Mouse (Mus musculus) Patski (cell line): ENCODE measurements around the gene Slc9a6. TPM values are rescaled to one million over a fixed set of nuclear protein-coding genes. Genes with fewer than 3 reads are reported as not detected.
A peak's percentile ranks its signal among the peaks of the same experiment; 100 is the strongest.

Experiments
- ATAC-seq: fragments of 100-300 bp; one replicate; pipeline ENCODE4 v1.8.0; 2021
- CTCF ChIA-PET: fragments of 350-600 bp; sonication (Branson Sonifier 250); formaldehyde crosslinking; loops from one replicate; lab custom pipeline; 2022; ENCODE audit warnings: inconsistent platforms; lab: Charles Lee
- POLR2A ChIA-PET: fragments of 350-600 bp; sonication (Branson Sonifier 250); formaldehyde crosslinking; loops from one replicate; lab custom pipeline; 2022; ENCODE audit warnings: antibody characterized with exemption, inconsistent platforms; lab: Charles Lee
- DNase-seq: peaks from one replicate; pipeline ENCODE4 v3.0.0-alpha.2; 2011; ENCODE audit warnings: low read depth, low spot score
- H3K27me3 ChIP-seq: fragments of 371-371 bp; one replicate; pipeline ENCODE4 v1.5.1; 2021
- CTCF ChIP-seq: fragments of 100-300 bp; IDR thresholded peaks from one replicate; pipeline ENCODE4 v1.5.1; 2021
- in situ Hi-C: fragments of 300-500 bp; cut with MboI; formaldehyde crosslinking; loops from 3 replicates; pipeline ENCODE4 v1.11.1; 2018; ENCODE audit warnings: low pct_unique_long_range_greater_than_20kb, mixed read lengths
- polyA plus RNA-seq: library from polyadenylated mRNA; unstranded; gene quantifications from one replicate; pipeline ENCODE4 v1.2.3, GENCODE M21; 2021

Slc9a6 gene
- polyA plus RNA-seq, 1 experiment from 2014 or later = 20.6 TPM

DNA sequence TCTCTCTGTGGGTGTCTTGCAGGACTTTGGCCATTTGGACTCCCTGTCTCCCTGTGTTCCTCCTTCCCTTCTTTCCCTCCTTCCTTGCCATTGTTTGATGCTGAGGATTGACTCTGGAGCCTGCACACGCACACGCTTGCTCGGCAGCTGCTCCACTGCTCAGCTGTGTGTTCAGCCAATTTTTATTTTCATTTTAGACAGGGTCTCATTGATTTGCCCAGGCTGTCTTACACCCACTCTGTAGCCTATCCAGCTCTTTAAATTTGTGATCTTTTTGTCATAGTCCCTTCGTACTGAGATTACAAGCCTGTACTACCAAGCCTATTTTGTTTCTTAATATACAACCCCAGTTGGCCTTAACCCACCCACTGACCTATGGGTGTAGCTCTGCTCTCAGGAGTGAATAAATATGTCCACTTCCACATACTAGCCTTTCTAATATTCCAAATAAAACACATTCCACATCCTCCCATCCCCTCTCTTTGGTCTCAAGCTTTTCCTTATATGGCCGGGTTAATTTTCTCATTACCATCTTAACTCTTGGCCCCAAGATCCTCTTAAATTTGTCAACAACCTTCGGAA lies 87.7 kb downstream of the Slc9a6 start:
- no peak for ATAC-seq
- in situ Hi-C loops = no loop called here
- CTCF ChIA-PET = no interaction called here
- POLR2A ChIA-PET = no interaction called here
- peaks cover 6% of the 10 kb centered on the region for H3K27me3 ChIP-seq
- DNase-seq = no peak
- no peak for TF ChIP-seq CTCF

GRCm38 (mm10) chrX:56697886-56698285 lies 88.3 kb downstream of the Slc9a6 start:
- POLR2A ChIA-PET = no interaction called here

GRCm38 (mm10) chrX:56701261-56701660 lies 91.7 kb downstream of the Slc9a6 start:
- no peak for TF ChIP-seq CTCF
- ATAC-seq = no peak
- in situ Hi-C loops = no loop called here
- CTCF ChIA-PET = no interaction called here
- peaks cover 6% of the 10 kb centered on the region for H3K27me3 ChIP-seq
- DNase-seq = no peak
- POLR2A ChIA-PET = no interaction called here

More at GRCm38 (mm10) chrX:56697886-56698285, 88.3 kb downstream of the Slc9a6 start:
- no peak for DNase-seq
- no peak for ATAC-seq
- peaks cover 6% of the 10 kb centered on the region for H3K27me3 ChIP-seq
- CTCF ChIA-PET = no interaction called here
- in situ Hi-C loops = no loop called here
- TF ChIP-seq CTCF = no peak

GRCm38 (mm10) chrX:56703965-56704562 lies 94.5 kb downstream of the Slc9a6 start:
- in situ Hi-C loops = no loop called here
- DNase-seq = no peak
- ChIA-PET POLR2A (no interaction called here), CTCF (interaction anchor here (1.2 to 1.5 kb wide), 2 partner anchors 12 to 22 kb away, joined by 3 read pairs; no protein-coding TSS in a partner anchor)
- ATAC-seq = peak; percentile 74
- peaks cover 10% of the 10 kb centered on the region for H3K27me3 ChIP-seq
- no peak for TF ChIP-seq CTCF

GRCm38 (mm10) chrX:56708592-56709370 lies 99.2 kb downstream of the Slc9a6 start:
- ChIA-PET POLR2A (no interaction called here), CTCF (no interaction called here)
- TF ChIP-seq CTCF = no peak
- in situ Hi-C loops = no loop called here
- ATAC-seq (no peak), DNase-seq (no peak)
- H3K27me3 ChIP-seq = peaks cover 33% of the 10 kb centered on the region

DNA sequence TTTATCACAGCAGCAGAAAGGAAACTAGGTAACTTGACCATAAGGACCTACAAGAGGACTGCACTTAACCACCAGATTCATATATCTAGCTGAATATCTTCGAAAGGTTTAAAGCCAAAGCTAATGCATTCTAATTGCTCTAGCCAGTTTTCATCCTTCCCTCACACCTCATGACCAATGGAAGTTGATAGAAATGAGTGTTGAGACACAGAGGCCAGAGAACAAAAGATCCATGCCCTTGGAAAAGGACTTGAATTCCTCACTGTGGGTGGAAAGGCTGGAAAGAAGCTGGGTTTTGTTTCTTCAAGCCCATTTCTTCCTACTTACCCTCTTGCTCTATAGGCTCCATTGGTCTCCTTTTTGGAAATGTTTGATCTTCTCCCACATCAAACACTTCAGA lies 101.0 kb downstream of the Slc9a6 start:
- no peak for TF ChIP-seq CTCF
- ChIA-PET POLR2A (no interaction called here), CTCF (no interaction called here)
- ATAC-seq (no peak), DNase-seq (no peak)
- in situ Hi-C loops = no loop called here
- H3K27me3 ChIP-seq = peaks cover 33% of the 10 kb centered on the region

DNA sequence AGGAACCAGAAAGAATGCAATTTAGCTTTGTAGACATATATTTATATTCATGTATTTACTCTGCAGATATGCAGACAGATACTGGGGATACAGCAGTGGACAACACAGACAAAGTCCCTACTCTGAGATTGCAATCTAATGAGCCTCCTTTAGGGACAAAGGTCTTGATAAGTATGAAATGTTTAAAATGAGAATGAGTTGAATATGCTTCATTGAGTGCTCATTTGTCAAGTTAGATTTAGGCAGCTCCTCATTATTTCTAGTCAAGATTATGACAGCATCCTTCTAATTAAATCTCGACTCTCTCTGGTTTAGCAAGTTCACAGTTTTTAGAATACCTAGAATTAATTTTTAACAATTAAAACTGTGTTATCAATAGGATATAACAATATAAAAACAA lies 103.1 kb downstream of the Slc9a6 start:
- ChIA-PET POLR2A (no interaction called here), CTCF (interaction anchor here (0.9 kb wide), 1 partner anchor 10 kb away, joined by 3 read pairs; no protein-coding TSS in a partner anchor)
- ATAC-seq (no peak), DNase-seq (no peak)
- peaks cover 39% of the 10 kb centered on the region for H3K27me3 ChIP-seq
- TF ChIP-seq CTCF = no peak
- in situ Hi-C loops = no loop called here

Other genes with a start within 250 kb of the Slc9a6 start
- gene Smim10l2a, start 235.2 kb upstream of the Slc9a6 start, polyA plus RNA-seq = 0.46 TPM
- not detected for gene Gm2174, start 161.8 kb upstream of the Slc9a6 start, polyA plus RNA-seq
- 6.3 TPM for gene Ints6l, start 154.9 kb upstream of the Slc9a6 start, polyA plus RNA-seq
- not detected for gene Gm10477, start 85.0 kb upstream of the Slc9a6 start, polyA plus RNA-seq
- gene Gm648, start 60.2 kb upstream of the Slc9a6 start, polyA plus RNA-seq = not detected
- gene Mmgt1, start 11.7 kb upstream of the Slc9a6 start, polyA plus RNA-seq = 24.6 TPM
- 159 TPM for gene Fhl1, start 122.0 kb downstream of the Slc9a6 start, polyA plus RNA-seq
- gene Map7d3, start 212.6 kb downstream of the Slc9a6 start, polyA plus RNA-seq = 0.19 TPM